Mouse (Mus musculus): Measurements from ENCODE around the gene Kxd1. TPM values are rescaled to one million over a fixed set of nuclear protein-coding genes. Genes with fewer than 3 reads are reported as not detected.

The Kxd1 gene
- total and polyA plus RNA-seq, 2 experiments from 2014 or later, result 36.3 to 53.1 TPM

DNA sequence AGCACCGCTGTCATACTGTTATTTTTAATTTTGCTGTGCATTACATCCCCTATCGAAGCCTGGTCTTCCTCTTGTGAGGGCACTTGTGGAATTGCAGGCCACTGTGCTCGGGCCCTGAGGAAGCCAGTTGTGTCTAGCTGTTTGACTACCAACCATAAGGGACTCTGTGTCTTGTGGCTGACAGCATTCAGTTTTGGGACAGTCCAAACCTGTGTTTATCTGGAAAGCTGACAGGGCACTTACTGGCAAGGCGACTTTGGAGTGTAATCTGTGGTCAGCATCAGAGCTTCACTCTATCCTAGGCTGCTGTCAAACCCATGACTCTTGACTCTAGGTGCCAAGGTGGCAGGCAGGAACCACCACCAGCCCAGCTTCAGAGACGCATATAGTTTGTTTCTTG, 13.3 kb upstream of the Kxd1 start:
- Histone ChIP-seq H3K4me2 (ENCODE audit: low read depth, low read length, poor library complexity, severe bottlenecking) (peak overlapping the region; percentile 95), H3K9me3 (ENCODE audit: low read length) (no peaks in the 10 kb centered on the region), H3K27me3 (ENCODE audit: insufficient read depth, low read length) (no peaks in the 10 kb centered on the region), H3K36me3 (ENCODE audit: insufficient read depth, low read length) (peaks cover 5% of the 10 kb centered on the region; the same call in 1 of the 2 replicates), H3K9ac (replicated peaks; ENCODE audit: low read length, poor library complexity, severe bottlenecking) (no peak overlapping the region), H3K4me3 (ENCODE audit: low read depth, low read length) (peak overlapping the region; percentile 82; the same call in 1 of the 2 replicates), H3K27ac (ENCODE audit: low read depth, low read length) (no peak overlapping the region), H3K4me1 (ENCODE audit: insufficient read depth, low read length) (peaks cover 16% of the 10 kb centered on the region)
- ATAC-seq (ENCODE audit: low FRiP score) (no peak), DNase-seq (ENCODE audit: low spot score) (no peak)
- TF ChIP-seq CTCF (IDR thresholded peaks at IDR 0.05), result no peak
- WGBS, result 82% methylated on average over 5 of the region's 5 CpGs

- Histone ChIP-seq H3K27me3 (ENCODE audit: insufficient read depth, low read length) (no peaks in the 10 kb centered on the region), H3K4me3 (ENCODE audit: low read depth, low read length) (peak overlapping the region; percentile 82), H3K4me1 (ENCODE audit: insufficient read depth, low read length) (peaks cover 16% of the 10 kb centered on the region), H3K9me3 (ENCODE audit: low read length) (no peaks in the 10 kb centered on the region), H3K9ac (replicated peaks; ENCODE audit: low read length, poor library complexity, severe bottlenecking) (peak overlapping the region; percentile 82), H3K4me2 (ENCODE audit: low read depth, low read length, poor library complexity, severe bottlenecking) (peak overlapping the region; percentile 95), H3K36me3 (ENCODE audit: insufficient read depth, low read length) (peaks cover 8% of the 10 kb centered on the region), H3K27ac (ENCODE audit: low read depth, low read length) (no peak overlapping the region)
- WGBS, result 46% methylated on average over 7 of the region's 7 CpGs
- ATAC-seq (ENCODE audit: low FRiP score) (no peak), DNase-seq (ENCODE audit: low spot score) (no peak)
- TF ChIP-seq CTCF (IDR thresholded peaks at IDR 0.05), result no peak
Measured at GRCm38 (mm10) chr8:70540507-70541071, 12.8 kb upstream of the Kxd1 start.

GRCm38 (mm10) chr8:70540013-70540506, 12.3 kb upstream of the Kxd1 start:
- Histone ChIP-seq H3K27me3 (ENCODE audit: insufficient read depth, low read length) (no peaks in the 10 kb centered on the region), H3K9me3 (ENCODE audit: low read length) (no peaks in the 10 kb centered on the region), H3K9ac (replicated peaks; ENCODE audit: low read length, poor library complexity, severe bottlenecking) (peak overlapping the region; percentile 82), H3K4me1 (ENCODE audit: insufficient read depth, low read length) (peaks cover 16% of the 10 kb centered on the region), H3K27ac (ENCODE audit: low read depth, low read length) (peak overlapping the region; percentile 90; the same call in 1 of the 2 replicates), H3K4me3 (ENCODE audit: low read depth, low read length) (peak overlapping the region; percentile 82), H3K36me3 (ENCODE audit: insufficient read depth, low read length) (peaks cover 14% of the 10 kb centered on the region), H3K4me2 (ENCODE audit: low read depth, low read length, poor library complexity, severe bottlenecking) (peak overlapping the region; percentile 95)
- WGBS, result 16% methylated on average over 4 of the region's 4 CpGs
- ATAC-seq (ENCODE audit: low FRiP score) (no peak), DNase-seq (ENCODE audit: low spot score) (no peak)
- no peak for TF ChIP-seq CTCF (IDR thresholded peaks at IDR 0.05)

- Histone ChIP-seq H3K9ac (replicated peaks; ENCODE audit: low read length, poor library complexity, severe bottlenecking) (peak within 1 kb of the TSS; percentile 82), H3K4me3 (ENCODE audit: low read depth, low read length) (peak within 1 kb of the TSS; percentile 82), H3K27ac (ENCODE audit: low read depth, low read length) (peak within 1 kb of the TSS; percentile 90), H3K27me3 (ENCODE audit: insufficient read depth, low read length) (no peaks in the 10 kb centered on the region), H3K4me1 (ENCODE audit: insufficient read depth, low read length) (peaks cover 16% of the 10 kb centered on the region), H3K36me3 (ENCODE audit: insufficient read depth, low read length) (peaks cover 20% of the 10 kb centered on the region), H3K4me2 (ENCODE audit: low read depth, low read length, poor library complexity, severe bottlenecking) (peak within 1 kb of the TSS; percentile 95), H3K9me3 (ENCODE audit: low read length) (no peaks in the 10 kb centered on the region)
- DNase-seq (ENCODE audit: low spot score), result peak; percentile 99
- peak; percentile 93 for ATAC-seq (ENCODE audit: low FRiP score)
- WGBS, result 2% methylated on average over 56 of the region's 58 CpGs
- TF ChIP-seq CTCF (IDR thresholded peaks at IDR 0.05), result no peak
Measured at GRCm38 (mm10) chr8:70539077-70539813, 11.5 kb upstream of the Kxd1 start, which contains the start of gene Ell. Gene Ell (plus strand): TSS chr8:70539457.

DNA sequence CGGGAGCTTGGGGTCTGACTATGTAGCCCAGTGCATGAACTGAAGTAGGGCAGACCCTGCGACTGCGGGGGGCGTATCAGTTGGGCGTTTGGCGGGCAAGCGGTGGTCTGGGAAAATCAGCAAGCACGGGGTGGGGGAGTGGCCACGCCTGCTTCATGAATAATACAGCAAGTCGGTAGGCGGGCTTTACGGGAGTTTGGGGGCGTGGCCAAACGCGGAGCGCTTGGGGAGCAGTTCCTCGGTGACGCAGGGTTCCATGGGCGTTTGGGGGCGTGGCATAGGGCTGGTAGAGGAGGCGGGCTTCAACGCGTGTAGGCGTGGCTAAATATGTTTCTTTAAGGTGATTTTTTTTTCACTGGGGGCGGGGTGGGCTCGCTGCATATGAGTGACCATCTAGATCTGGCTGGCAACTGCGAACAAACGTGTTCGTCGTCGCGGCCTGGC, 10.9 kb upstream of the Kxd1 start:
- Histone ChIP-seq H3K36me3 (ENCODE audit: insufficient read depth, low read length) (peaks cover 25% of the 10 kb centered on the region), H3K4me2 (ENCODE audit: low read depth, low read length, poor library complexity, severe bottlenecking) (peak overlapping the region; percentile 95), H3K27me3 (ENCODE audit: insufficient read depth, low read length) (no peaks in the 10 kb centered on the region), H3K4me3 (ENCODE audit: low read depth, low read length) (peak overlapping the region; percentile 82), H3K4me1 (ENCODE audit: insufficient read depth, low read length) (peaks cover 16% of the 10 kb centered on the region), H3K27ac (ENCODE audit: low read depth, low read length) (peak overlapping the region; percentile 90), H3K9me3 (ENCODE audit: low read length) (no peaks in the 10 kb centered on the region), H3K9ac (replicated peaks; ENCODE audit: low read length, poor library complexity, severe bottlenecking) (peak overlapping the region; percentile 62)
- ATAC-seq (ENCODE audit: low FRiP score) (peak; percentile 87), DNase-seq (ENCODE audit: low spot score) (peak; percentile 99)
- under 1% methylated on average over 32 of the region's 32 CpGs for WGBS
- TF ChIP-seq CTCF (IDR thresholded peaks at IDR 0.05), result no peak
